Mouse (Mus musculus) gonadal fat pad, adult 2 months (tissue): Measurements from ENCODE around the gene Zfp109. TPM values are rescaled to one million over a fixed set of nuclear protein-coding genes. Genes with fewer than 3 reads are reported as not detected.
A peak's percentile ranks its signal among the peaks of the same experiment; 100 is the strongest.
"Not testable (repeated sequence)": the region's sequence is repeated elsewhere in the genome, so short reads cannot be mapped to it uniquely, and the experiment has no call there.

Experiments
- DNase-seq: peaks from one replicate; pipeline ENCODE4 v3.0.0-alpha.2; 2012; ENCODE audit warnings: low read depth
- polyA plus RNA-seq: library from polyadenylated mRNA; depleted of rRNA; stranded (reverse); fragments of >200 nt; gene quantifications from 2 replicates; pipeline ENCODE4 v1.2.3, GENCODE M21; 2012; rRNA removed

Zfp109 gene
- 1.6 TPM in 2 replicates for polyA plus RNA-seq

DNA sequence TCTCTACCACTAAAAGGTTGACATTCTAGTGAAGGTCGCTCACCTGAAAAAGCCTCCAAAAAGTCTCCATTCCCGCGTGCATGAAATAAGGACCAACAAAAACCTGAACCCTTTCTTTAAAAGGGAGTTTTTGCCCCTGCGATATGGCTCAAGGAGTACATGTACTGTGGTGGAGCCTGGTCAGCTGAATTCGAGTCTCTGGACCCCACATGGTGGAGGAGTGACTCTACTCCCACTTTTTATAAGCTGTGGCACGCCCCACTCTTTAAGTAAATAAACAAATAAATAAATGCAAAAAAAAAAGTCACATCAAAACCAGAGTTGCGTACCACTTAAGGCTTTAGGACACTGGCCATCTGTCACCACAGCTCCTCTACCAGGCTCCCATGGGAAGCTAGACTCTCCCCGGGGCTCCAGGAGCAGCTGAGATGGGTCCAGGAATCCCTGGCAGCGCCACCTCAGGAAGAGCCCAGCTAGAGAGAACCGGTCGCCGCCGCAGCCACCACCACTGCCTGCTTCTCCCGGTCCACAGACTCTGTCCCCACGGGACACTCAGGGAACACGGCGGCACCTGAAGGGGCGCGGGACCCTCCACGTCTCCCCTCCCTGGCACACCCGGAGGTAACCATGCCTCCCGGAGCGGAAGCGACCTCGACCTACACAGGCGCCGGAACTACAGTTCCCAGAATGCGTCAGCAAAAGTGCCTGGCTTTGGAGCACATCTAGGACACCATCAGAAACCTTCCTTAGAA lies at the start of gene Zfp109:
Zfp109 (minus strand) TSS at position 521 of the 752 bp plus-strand sequence.
- no peak for DNase-seq

- DNase-seq = no peak
These were observed 49.6 kb upstream of the Zfp109 start for GRCm38 (mm10) chr7:24286916-24287315.

DNA sequence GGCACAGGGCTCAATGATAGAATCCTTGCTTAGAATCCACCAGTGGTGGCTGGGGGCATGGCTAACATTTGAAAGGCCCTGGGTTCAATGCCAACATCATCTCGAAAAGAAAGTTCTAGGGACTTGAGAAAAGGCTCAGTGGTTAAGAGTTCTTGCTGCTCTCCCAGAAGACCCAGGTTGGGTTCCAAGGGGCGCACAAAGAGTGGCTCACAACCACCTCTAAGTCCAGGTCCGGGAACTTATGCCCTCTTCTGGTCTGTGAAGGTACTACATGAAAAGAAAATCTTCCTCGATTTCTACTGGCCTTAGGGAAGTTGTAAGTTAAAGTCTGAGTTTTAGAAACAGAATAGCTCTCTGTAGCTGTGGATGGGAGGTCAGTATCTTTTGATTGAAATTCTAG lies 48.7 kb upstream of the Zfp109 start:
- DNase-seq = no peak

DNA sequence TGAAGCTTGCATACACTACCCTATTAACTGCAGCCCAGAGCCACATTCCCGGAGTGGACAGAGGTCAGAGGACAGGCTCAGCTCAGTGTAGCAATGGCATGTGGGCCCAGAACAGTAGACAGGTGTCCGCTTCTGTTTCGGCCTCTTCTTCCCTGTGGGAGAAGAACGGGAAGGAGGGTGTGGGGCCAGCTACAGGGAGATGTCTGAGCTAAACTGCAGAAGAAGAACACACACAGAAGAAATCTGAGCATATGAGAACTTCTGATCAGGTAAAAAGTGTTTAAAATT lies 43.4 kb upstream of the Zfp109 start:
- no peak for DNase-seq

DNA sequence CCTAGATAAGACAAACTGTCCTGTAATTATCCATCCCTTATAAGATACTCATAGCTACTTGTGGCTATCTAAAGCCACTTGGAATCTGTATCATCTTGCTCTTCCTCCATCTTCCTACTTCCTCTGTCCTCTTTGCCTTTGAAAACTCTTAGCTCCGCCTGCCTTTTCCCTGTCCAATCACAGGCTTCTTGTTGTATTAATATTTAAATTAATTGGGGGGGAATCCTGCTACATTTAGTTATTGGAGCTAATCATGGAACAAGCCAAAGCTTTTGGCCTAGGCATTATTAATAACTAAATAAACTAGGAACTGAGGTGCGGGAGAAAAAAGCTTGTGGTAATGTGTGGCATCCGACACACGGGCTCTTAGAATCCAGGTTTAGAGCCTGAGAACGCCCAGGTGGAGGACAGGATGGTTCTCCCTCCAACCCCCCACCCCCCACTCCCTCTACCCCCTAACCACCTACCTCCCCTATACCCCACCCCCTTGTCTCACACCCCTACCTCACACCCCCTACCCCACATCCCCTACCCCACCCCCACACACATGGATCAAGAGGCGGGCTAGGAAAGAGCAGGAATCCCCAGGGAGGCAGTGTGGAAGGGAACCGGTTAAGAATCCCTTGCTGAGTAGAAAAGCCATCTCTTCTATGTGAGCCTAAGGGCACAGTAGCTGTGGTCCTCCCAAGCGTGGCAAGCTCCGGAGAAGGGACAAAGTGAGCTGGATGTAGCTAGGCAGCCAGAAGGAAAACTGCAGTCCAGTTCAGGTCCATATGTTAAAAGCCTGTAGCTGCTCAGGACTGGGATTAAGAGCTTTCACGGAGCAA lies 42.9 kb upstream of the Zfp109 start:
- DNase-seq = no peak

DNA sequence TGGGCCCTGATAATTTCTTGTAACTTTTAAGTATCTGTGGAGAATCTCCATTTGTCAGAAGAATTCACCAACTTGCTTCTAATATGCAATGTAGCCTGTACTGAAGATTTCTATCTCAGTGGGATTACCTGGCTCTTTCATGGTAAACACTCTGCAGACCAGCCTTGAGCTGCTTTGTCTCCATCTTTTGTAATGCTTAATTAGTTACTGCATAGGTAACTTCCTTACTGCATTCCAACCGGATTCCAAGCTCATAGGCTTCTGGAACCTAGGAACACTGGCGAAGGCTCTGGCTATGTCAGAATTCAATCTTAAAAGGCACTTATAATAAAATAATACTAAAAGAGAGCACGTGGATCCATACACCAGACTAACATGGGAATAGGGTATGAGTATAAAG lies 41.4 kb upstream of the Zfp109 start:
- DNase-seq = not testable (repeated sequence)

GRCm38 (mm10) chr7:24274456-24274855 lies 37.1 kb upstream of the Zfp109 start:
- DNase-seq = no peak

GRCm38 (mm10) chr7:24271191-24271590 lies 33.8 kb upstream of the Zfp109 start:
- DNase-seq = no peak

GRCm38 (mm10) chr7:24270288-24270672 lies 32.9 kb upstream of the Zfp109 start, which contains the start of gene Zfp93:
Gene Zfp93 (plus strand): TSS chr7:24270420.
- DNase-seq = peak; percentile 38

DNA sequence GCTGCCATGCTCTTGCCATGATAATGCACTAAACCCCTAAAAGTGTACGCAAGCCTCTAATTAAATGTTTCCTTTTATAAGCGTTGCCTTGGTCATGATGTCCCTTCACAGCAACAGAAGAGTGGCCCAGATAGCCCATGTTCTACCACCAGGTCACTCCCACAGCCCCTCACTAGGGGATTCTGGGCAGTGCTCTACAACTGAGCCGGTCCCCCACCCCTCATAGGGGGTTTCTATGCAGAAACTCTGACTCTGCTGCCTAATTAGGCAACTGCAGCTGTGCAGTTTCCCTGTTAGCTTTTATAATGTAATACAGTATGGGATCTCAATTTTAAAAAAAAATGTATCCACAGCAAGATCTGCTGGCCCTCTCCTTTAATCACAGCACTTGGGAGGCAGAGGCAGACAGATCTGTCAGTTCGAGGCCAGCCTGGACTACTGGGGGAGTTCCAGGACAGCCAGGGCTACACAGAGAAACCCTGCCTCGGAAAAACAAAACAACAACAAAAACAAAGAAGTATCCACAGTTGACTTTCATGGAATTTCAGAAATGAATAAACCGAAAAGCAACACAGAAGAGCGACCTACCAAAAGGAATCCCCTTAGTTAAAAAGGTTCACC lies 32.4 kb upstream of the Zfp109 start:
- DNase-seq = no peak

DNA sequence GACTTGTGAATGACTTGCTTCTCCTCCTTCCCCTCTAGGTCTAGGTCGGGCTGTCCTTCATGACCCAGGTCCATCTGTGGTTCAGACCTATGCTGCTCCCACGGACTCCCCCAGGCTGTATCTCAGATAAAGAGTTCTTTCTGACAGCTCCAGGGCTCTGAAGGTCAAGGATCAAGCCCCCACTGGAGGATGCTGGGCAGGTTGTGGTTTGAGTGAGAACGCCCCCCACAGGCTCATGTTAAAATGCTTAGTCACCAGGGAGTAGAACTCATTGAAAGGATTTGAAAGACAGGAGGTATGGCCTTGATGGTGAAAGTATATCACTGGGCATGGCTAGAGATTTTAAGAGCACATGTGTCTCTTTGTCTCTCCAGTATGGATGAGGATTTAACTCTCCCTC lies 31.9 kb upstream of the Zfp109 start:
- DNase-seq = no peak

DNA sequence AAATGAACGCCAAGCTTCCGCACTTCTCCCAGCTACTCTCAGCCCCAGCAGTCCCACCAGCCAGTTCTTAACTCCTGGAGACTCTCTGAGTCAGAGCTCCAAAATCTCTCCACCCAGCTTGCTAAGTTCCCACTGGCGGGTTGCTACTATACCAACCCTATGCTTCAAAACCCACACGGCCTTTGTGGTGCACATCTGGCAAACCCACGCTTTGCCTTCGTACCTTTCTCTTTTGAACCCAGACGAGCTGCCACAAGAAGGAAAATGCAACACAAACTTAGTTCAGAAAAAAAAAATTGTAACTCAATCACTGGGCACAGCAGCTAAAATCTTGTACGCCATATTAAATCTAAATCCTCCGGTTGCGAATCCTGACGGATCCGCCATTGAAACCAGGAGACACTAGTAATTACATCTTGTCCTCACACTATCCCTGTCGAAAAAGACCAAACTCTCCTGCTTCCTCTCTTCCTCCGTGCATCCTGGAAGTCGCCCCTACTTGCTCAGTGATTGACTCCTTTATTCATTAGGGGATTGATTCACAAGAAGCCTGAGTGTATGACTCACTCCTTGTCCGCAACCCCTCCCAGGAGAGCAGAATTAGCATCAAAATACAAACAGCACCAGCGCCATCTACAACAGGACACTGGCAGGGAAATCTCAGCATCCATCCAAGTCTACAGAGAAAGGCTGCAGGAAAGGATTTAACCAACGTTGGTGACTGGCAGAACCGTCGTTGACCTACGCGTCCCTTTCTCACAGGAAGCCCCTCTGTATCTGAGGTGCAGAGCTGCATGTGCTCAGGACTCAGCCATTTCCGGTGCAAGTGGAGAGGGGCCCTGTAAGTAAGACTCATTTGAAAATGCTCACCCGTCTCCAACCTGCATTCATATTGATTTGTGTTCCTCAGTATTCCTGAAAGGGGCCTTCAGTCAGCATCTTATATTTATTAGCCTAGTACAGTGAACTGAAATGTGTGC lies 31.1 kb upstream of the Zfp109 start:
- no peak for DNase-seq

DNA sequence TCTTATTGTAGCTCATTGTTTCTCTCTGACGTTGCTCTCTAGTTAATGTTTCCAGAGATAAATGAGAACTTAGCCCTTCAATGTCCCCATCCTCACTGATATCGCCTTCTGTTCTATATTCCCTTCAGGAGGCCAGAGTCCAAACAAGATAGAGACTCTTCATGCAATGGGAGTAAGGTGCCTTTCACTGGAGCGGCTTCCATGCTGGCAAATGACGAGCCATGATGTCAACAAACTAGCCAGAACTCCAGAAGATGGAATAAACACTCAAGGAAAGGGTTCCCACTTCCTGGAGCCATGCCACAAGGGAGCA lies 22.6 kb upstream of the Zfp109 start:
- no peak for DNase-seq

DNA sequence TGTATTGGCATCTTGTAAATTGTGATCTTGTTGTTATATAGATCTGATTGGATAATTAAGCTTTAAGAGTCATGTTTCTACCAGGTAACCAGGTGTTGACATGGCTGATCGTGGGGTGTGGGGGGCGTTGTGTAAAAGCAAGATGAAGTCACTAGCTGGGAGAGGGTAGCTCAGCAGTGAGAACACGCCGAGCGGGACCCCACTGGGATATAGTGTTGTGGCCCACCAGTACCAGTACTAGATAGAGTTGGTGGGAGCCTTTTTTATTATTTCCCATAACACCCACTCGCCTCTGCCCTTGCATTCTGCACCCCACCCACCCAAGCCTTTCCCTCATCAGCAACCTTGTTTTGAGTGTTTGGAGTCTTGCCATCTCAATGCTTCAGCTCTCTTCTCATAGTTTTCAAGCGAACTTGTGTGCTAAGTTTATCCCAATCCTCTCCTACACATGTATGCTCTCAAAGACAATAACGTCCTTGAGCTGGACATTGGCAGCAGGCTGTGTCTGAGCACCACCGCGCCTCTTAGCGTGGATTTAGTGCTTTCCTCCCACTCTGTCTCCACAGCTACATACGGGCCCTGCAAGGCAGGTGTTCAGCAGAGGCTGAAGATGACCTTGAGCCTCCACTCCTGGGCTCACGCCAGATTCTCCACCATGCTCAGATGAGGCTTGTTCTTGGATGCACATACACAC lies 22.1 kb upstream of the Zfp109 start:
- no peak for DNase-seq

DNA sequence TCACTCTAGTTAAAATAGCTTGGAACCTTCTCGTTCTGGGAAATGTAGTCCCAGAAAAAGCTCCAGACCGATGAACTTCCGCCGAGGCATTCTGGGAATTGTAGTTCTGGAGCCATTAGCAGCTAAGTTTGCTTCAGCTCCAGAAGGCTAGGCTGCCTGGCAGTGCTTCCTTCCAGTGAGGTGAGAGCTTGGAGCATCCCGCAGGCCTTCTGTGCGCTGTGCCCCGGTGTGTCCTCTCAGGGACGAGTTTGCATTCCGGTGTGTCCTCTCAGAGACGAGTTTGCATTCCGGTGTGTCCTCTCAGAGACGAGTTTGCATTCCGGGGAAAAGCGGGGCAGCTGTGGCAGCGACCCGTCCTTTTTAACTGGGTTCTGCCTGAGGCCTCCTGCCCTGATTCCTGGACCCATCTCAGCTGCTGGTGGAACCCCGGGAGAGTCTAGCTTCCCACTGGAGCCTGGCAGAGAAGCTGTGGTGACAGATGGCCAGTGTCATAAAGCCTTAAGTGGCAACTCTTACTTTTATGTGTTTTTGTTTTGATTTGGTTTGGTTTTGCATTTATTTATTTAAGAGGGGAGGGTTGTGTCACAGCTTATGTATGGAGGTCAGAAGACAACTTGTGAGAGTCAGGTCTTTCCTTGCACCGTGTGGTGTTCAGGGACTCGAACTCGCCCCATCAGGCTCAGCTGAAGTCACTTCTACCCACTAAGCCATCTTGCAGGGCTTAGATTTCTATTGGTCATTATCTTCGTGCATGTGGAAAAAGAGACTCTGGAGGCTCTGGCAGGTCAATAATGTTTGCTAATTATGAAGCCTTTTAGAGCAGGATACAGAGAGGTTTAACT lies 17.5 kb upstream of the Zfp109 start, which contains the start of gene Zfp108:
Zfp108 (plus strand) TSS at position 162 of the 842 bp plus-strand sequence.
- peak; percentile 56 for DNase-seq

GRCm38 (mm10) chr7:24253779-24254615 lies 16.6 kb upstream of the Zfp109 start:
- DNase-seq = no peak

GRCm38 (mm10) chr7:24211343-24211742 lies 26.0 kb downstream of the Zfp109 start, which contains the start of gene Zfp111:
Gene Zfp111 (minus strand): TSS chr7:24211443.
- no peak for DNase-seq

DNA sequence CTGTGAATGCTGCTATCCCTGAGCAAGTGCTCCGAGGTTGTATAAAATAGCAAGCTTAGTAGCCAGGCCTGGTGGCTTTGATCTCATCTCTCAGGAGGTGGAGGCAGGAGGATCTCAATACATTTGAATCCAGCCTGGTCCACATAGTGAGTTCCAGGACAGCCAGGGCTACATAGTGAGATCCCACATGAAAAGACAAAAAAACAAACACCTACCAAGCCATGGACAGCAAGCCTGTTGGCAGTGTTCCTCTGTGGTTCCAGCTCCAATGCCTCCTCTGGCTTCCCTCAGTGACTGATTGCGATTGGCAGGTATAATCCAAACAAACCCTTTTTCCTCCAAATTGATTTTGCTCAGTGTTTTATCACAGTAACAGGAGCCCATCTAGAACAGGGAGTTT lies 27.1 kb downstream of the Zfp109 start:
- DNase-seq = no peak

GRCm38 (mm10) chr7:24208282-24208886 lies 29.0 kb downstream of the Zfp109 start:
- DNase-seq = no peak
